Mouse (Mus musculus) gastrocnemius, postnatal 14 days (tissue): ENCODE results near the gene Vps33b. TPM values are rescaled to one million over a fixed set of nuclear protein-coding genes. Genes with fewer than 3 reads are reported as not detected.
A peak's percentile ranks its signal among the peaks of the same experiment; 100 is the strongest.

Experiments
- DNase-seq: peaks from one replicate; pipeline ENCODE4 v3.0.0; 2021; ENCODE audit warnings: mixed read lengths
- intact Hi-C: fragments of 180-260 bp; cut with DNase I; formaldehyde crosslinking; loops from one replicate; pipeline ENCODE4 v1.15.1; 2025; ENCODE audit warnings: low total_unique reads
- long read RNA-seq, 2 experiments: library from polyadenylated mRNA; stranded (forward); transcript quantifications; one replicate each; pipeline ENCODE4 v2.0.0; 2021
- total RNA-seq, 2 experiments: library from RNA; stranded (reverse); gene quantifications; 2 replicates each; pipeline ENCODE4 v1.2.3; 2021

Gene Vps33b
- total RNA-seq = 1 to 10 TPM; 3.0 to 3.7 TPM
- long read RNA-seq, experiment 1, transcript Vps33b-201 (23 exons, 2,574 nt) = major isoform, 6 of 6 reads
- long read RNA-seq, experiment 1, partial matches to known transcripts = 0 of 6 reads
- long read RNA-seq, experiment 1, other reads (novel, unspliced or antisense) = 0 of 6 reads
- long read RNA-seq, experiment 2, transcript Vps33b-201 (23 exons, 2,574 nt) = major isoform, 5 of 6 reads
- long read RNA-seq, experiment 2, partial matches to known transcripts = 0 of 6 reads
- long read RNA-seq, experiment 2, other reads (novel, unspliced or antisense) = 1 of 6 reads

DNA sequence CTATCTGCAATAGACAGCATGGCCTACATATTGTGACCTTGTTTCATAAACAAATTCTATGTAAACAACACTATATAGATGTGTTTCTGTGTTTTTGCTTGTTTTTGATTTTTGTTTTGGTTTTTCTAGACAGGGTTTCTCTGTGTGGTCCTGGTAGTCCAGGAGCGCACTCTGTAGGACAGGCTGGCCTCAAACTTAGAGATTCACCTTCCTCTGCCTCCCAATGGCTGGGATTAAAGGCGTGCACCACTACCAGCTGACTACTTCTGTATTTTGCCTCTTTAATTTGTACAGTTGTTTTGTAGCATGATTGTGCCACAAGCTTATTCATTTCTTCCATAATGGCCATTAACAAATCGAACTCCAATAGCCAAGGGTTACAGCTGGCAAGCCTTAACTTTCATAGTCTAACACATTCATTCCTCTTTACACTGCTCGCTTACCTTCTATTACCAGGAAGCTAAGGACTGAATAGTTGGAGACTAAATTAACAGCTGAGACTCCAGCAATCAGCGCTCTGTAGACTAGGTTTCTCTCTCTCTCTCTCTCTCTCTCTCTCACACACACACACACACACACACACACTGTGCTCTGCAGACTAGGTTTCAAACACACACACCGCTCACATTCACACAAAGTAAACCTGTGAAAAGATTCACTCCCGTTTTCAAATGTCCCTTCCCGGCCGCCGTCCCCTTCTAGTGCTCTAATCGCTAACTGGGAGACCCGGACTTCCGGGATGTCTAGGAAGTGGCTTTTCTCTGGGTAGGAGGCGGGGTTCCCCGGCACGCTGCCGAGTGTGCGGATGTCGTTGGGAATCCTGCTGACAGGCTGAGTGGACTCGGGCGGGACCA is at the start of gene Vps33b:
TSS of gene Vps33b (plus strand) at position 753 of the 854 bp plus-strand sequence.
- intact Hi-C loops = no loop called here
- peak; percentile 96 for DNase-seq

DNA sequence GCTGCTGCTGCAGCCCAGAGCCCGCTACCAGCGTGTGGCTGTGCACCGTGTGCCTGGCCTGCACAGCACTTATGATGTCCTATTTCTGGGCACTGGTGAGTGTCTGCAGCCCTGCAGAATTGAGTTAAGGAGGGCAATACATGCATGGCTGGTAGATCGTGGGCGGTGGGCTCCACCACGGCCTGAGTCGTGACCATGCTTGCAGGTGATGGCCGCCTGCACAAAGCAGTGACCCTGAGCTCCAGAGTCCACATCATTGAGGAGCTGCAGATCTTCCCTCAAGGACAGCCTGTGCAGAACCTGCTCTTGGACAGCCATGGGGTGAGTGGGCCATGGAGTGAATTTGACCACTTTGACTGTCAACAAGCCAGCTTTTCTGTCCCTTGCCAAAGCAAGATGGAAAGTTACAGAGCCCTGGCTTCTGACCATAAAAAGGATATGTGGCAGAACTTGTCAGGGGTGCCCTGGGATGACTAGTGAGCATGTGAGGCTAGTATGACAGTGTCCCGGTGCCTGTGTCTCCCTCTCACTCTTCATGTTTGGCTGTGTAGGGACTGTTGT is 49.1 kb upstream of the Vps33b start:
- no peak for DNase-seq
- intact Hi-C loops = loop anchor here (10.0 kb wide), 1 partner anchor 196 kb away; the partner anchor contains the start of gene Zfp710

DNA sequence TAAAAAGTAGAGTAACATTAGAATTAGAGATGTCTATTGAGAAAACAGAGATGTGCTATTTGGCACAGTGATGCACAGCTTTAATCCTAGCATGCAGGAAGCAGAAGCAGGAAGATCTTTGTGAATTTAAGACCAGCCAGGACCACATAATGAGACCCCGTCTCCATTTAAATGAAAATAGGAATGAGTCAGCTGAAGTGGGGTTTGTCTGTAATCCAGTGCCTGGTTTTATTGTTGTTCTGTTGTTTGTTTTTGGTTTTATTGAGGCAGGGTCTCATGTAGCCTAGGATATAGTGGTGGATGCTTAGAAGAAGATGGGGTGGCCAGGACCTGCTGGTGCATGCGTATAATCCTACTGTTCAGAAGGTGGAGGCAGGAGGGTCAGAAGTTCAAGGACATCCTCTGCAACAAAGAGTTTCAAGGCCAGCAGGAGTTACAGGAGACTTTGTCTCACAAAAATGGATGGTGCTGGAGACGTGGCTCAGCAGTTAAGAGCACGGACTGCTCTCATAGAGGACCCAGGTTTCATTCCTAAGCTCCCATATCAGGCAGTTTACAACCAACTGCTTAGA is 48.2 kb upstream of the Vps33b start:
- intact Hi-C loops = loop anchor here (10.0 kb wide), 1 partner anchor 196 kb away; the partner anchor contains the start of gene Zfp710
- no peak for DNase-seq

DNA sequence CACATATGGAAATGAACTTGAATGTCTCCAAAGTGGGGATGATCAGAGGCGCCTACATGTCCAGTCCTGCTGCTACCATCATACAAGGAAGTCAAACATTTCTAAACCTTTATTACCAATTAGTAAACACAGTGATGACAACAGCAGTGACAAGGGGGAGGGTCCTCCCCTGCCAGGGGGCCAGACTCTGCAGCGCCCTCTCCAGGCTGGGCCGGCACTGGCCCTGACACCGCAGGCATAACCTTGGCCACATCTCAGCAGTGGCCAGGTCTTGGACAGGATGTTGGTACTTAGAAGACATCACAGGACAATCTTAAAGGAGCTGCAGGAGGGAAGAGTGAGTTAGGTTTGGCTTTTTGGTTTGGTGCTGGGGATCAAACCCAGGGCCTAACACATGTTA is 42.4 kb upstream of the Vps33b start:
- intact Hi-C loops = loop anchor here (10.0 kb wide), 1 partner anchor 202 kb away; the partner anchor contains the start of gene Zfp710

DNA sequence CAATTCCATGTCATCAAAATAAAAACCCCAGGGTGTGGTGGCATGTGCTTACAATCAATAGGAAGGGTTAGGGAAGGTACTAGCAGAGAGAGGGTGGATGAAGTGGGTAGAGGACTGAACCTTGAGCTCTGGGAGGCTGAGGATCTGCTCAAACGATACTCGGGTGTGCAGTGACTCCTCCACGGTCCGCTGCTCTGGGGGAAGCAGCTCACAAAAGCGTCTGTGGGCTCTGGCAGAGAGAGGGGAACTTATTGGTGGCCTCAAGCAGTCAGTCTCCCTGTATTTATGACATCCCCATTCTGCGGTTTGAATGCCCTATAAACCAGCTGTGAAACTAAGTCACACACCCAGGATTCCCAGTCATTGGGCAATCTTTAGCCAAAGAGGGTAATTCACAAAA is 39.3 kb upstream of the Vps33b start:
- intact Hi-C loops = no loop called here
- DNase-seq = no peak

More for the DNA sequence above, 42.4 kb upstream of the Vps33b start:
- DNase-seq = no peak

DNA sequence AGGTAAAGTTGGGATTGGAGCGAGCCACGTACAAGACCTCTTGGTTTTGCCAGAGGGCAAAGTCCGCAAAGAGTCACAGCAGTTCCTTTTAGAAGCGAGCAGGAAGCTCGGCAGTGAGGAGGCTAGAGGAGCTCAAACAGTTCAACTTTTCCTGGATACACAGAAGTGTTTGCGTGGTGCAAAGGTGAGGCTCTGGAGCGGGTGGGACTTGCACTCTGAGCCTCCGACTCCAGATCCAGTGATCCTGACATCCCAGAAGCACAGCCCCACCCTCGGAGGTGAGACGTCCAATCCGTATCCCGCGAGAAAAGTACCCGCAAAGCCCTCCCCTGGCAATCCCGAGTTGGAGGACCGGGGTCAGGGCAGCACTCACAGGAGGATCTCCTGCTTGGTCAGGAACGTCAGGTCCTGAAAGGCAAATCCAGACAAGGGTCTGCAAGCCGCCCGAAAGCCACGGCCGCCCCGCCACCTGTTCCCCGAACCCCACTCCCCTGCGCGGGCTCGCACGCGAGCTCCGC is 37.4 kb upstream of the Vps33b start:
- DNase-seq = no peak
- intact Hi-C loops = no loop called here

DNA sequence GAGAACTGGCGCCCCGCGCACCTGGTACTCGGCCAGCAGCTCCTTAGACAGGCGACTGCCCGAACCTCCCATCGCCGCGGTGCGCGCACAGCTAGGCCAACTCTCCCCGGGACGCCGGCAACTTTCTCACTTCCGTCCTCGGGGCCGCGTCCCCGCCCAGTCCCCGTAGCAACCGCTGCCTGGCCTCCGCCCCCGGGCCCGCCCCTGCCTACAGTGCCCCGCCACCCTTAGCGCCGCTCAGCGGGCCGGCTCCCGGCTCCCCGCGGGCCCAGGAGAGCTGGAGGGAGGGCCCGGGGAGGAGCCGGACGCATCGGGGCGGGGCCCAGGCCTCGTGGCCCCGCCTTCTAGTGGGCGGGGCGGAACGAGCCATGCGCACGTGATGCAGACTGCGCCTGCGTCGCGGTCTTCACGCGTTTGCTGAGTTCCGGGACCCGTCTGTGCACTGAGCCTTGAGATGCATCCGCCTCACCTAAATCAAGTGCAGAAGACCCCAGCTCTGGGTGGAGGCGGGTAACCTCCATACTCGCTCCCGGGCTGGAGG is 36.9 kb upstream of the Vps33b start, which contains the start of the genes Cib1 and Gdpgp1:
TSS of gene Cib1 (minus strand) at position 325 of the 541 bp plus-strand sequence.
TSS of gene Gdpgp1 (plus strand) at position 377 of the 541 bp plus-strand sequence.
- intact Hi-C loops = no loop called here
- DNase-seq = peak; percentile 97

DNA sequence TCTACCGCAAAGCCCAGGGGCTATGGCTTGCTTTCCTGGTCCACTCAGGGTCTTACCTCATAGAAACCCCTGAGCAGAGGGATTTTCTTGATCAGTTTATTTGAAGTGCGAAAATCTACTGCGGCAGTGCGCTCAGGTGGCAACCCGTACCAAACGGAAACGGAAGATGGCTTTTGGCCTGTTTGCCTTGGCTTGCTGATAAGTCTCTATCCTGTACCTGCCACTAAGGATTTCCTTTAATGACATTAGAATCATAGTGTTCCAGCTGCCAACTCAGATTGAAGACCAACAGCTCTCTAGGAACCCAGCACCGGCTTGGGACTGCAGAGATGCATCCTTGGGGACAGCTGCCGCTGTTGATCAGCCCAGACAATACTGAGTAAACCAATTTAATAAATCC is 35.6 kb upstream of the Vps33b start:
- intact Hi-C loops = no loop called here
- no peak for DNase-seq

DNA sequence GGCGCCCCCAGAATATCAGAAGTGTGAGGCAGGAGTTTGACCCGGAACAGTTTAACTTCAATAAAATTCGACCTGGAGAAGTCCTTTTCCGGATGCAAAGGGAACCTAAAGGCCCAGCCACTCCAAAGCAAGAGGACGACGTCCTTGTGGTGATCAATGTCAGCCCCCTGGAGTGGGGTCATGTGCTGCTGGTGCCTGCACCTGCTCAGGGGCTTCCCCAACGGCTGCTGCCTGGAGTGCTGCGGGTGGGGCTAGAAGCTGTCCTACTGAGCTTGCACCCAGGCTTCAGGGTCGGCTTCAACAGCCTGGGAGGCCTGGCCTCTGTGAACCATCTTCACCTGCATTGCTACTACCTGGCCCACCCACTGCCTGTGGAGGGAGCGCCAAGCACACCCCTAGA is 30.9 kb upstream of the Vps33b start:
- no peak for DNase-seq
- intact Hi-C loops = no loop called here

DNA sequence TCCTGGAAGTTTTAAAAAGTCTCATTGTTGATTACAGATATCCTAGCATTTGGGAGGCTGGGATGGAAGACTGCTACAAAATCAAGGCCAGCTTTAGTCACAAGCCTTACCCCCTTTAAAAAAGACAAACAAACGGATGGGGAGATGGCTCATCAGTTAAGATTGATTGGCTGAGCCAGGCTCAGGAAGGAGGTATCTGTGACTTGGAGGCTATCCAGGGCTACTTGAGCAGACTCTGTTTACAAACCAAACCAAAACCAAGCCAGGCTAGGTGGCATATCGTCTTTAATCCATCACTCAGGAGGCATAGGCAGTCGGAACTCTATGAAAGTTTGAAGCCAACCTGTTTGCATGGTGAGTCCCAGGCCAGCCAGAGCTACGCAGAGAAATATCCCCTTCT is 27.8 kb upstream of the Vps33b start:
- no peak for DNase-seq
- intact Hi-C loops = no loop called here

DNA sequence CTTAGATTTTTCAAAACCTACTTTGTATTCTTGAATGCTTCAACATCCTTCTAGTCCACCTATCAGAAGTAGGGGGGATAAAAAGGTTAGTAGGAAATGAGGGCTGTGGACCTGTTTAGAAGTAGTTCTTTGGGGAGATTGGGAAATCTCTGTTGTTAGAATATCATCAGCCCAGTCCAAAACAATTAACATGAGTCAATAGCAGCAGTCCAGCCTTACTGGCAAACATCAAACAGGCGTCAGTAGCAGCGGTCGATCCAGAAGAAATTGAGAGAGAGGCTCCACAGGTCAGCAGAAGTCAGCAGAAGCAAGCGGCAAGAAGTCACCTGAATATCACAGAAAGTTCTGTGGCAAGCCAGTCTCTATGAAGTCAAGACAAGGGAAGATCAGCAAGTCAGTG is 24.6 kb upstream of the Vps33b start:
- intact Hi-C loops = no loop called here
- DNase-seq = no peak

DNA sequence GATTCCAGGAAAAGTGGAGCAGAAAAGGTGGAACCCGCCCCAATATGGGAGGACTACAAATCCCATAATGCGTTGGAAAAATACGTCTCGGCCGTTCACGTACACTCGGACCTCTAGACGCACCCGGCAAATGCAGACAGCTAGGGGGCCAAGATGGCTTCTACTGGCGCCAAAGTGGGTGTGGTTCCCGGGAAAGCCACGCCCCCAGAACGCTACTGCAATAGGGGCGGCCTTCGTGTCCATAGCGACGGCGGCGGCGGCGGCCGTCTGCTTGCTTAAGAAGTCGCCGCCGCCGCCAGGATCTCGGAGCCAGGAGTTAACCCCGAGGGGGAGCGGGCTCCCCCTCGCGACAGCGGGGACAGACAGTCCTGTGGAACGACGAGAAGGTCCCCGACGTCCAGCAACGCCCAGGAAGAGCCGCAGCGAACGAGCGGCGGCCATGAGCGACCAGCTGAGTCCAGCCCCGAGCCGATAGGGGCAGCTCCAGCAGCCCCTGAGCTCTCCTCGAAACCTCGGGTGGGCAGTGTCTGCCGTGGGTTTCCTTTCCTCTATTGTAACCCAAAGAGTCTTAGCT is 23.2 kb upstream of the Vps33b start, which contains the start of gene Ttll13:
TSS of gene Ttll13 (plus strand) at position 229 of the 574 bp plus-strand sequence.
- intact Hi-C loops = no loop called here
- DNase-seq = peak; percentile 95

DNA sequence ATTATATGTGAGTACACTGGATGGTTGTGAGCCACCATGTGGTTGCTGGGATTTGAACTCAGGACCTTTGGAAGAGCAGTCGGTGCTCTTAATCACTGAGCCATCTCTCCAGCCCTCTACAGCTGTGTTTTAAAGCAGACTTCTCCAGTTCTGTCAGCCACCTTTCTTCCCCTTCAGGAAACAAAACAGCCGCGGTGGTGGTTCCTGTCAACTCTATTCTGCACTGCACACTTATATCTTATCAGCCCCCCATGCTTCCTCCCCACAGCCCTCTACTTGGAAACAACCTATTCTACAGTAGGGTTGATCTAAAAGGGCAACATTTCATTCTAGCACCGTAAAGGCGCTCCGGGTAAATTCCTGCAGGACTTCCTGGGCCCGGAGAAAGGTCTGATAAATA is 22.6 kb upstream of the Vps33b start:
- intact Hi-C loops = no loop called here
- DNase-seq = no peak

DNA sequence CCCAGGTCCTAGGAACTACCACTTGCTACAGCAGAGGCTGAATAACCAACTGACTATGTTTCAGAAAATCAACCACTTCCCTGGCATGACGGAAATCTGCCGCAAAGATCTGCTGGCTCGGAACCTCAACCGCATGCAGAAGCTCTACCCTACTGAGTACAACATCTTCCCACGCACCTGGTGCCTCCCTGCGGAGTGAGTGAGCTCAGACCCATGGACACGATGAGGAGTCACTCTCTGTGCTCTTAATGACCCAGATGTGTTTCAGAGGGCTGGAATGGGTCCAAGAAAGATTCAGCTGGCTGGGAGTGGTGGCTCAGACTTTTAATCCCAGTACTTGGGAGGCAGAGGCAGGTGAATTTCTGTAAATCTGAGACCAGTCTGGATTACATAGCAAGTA is 17.0 kb upstream of the Vps33b start:
- no peak for DNase-seq
- intact Hi-C loops = no loop called here

DNA sequence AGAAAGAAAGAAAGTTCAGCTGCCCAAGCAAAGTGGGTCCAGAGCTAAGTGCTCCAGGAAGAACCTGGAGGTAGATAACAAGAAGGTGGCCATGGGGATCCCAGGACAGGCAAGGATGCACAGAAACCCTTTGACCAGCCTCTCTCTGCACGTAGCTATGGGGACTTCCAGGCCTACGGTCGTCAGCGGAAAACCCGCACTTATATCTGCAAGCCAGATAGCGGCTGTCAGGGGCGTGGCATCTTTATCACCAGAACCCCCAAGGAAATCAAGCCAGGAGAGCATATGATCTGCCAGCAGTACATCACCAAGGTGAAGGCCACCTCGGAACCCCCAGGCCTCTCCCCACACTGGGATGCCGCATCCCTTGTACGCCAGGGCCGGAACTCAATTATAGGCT is 16.6 kb upstream of the Vps33b start:
- no peak for DNase-seq
- intact Hi-C loops = no loop called here

DNA sequence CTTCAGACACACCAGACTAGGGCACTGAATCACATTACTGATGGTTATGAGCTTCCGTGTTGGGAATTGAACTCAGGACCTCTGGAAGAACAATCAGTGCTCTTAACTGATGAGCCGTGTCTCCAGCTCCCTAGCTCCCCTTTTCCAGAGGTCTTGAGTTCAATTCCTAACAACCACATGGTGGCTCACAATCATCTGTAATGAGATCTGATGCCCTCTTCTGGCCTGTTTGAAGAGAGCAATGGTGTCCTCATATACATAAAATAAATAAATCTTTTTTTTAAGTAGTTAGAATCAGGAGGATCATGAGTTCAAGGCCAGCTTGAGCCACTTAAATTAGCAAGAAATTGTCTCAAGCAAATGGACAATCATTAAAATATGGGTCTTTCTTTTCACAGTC is 13.5 kb upstream of the Vps33b start:
- no peak for DNase-seq
- intact Hi-C loops = no loop called here

DNA sequence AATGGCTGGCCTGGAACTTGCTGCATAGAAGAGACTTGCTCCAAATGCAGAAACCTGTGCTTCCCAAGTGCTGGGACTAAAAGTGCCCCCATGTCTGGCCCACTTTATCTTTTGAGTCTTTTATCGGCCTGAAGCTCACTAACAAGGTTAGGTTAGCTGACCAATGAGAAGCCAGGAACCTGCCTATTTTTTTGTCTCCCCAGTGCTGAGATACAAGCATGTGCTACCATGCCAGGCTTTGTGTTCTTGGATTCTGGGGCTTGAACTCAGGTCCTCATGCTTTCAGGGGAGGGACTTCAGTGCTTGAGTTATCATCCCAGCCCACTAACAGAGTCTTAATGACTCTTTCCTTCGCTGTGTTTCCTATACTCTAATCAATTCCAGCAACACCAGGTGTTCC is 11.7 kb upstream of the Vps33b start:
- intact Hi-C loops = no loop called here
- DNase-seq = no peak

DNA sequence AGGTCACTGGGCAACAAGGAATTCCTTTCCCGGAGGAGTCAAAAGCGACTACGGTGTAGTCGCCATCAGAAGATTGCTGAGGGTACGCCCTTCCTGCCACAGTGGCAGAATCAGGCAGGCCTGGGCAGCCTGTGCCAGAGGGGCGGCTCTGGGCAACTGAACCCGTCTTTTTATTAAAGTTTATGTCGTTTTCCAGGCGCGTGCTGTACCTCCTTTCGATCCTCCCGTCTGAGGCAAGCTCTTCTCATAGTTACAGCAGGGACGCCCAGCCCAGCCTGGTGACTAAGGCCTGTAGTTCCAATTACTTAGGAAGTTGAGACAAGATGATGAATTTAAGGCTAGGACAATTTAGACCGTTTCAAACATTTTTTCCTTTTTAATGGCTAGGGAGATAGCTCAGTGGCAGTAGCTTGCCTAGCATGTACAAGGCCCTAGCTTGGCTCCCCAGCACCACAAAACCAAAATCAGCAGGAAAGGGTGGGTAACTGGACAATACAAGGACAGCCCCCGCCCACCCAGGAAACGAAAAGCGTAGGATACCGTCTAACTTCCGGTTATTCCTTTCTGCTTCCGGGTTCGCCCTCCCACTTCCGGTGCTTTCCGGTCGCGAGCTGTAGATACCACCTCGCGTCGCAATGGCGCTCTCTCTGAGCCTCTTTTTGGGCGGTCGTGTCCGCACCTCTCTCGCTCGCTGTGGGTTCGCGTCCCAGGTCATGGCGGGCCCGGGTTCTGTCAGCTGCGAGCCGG is 8.7 kb upstream of the Vps33b start, which contains the start of gene Ngrn:
TSS of gene Ngrn (plus strand) at position 591 of the 747 bp plus-strand sequence.
- intact Hi-C loops = no loop called here
- peak; percentile 89 for DNase-seq
